Mouse (Mus musculus) liver, postnatal 0 days (tissue): ENCODE data around the gene Agfg1.

Experiments
- CTCF ChIP-seq: sonication (generic); IDR thresholded peaks from 2 replicates; pipeline ENCODE4 v1.5.1; 2016; ENCODE audit warnings: antibody characterized with exemption, low read depth
- EP300 ChIP-seq: IDR thresholded peaks from 2 replicates; pipeline ENCODE4 v1.6.1; 2016; ENCODE audit warnings: antibody characterized with exemption, low read depth, mild to moderate bottlenecking

GRCm38 (mm10) chr1:82855729-82856128 is 16.4 kb downstream of the Agfg1 start:
- no peak for TF ChIP-seq CTCF
- 0 out of 2 replicates have a peak, but pooled peaks have one; percentile 35 for TF ChIP-seq EP300
